Mouse (Mus musculus) intestine, postnatal 0 days (tissue): ENCODE measurements around the gene Efcab2. TPM values are rescaled to one million over a fixed set of nuclear protein-coding genes. Genes with fewer than 3 reads are reported as not detected.

Experiments
- ATAC-seq: fragments of 200-750 bp; cut with Nextera tagmentation; 2 replicates; pipeline ENCODE4 v1.8.0; 2017; ENCODE audit warnings: mild to moderate bottlenecking, moderate TSS enrichment, moderate library complexity
- H3K27ac ChIP-seq: fragments of 300-500 bp; sonication (generic); 2 replicates; pipeline ENCODE4 v1.5.1; 2014; ENCODE audit warnings: mild to moderate bottlenecking, low read depth, low read length, moderate library complexity
- H3K27me3 ChIP-seq: fragments of 300-500 bp; sonication (generic); replicated peaks from 2 replicates; pipeline ENCODE4 v1.6.1; 2014; ENCODE audit warnings: low read length, mixed read lengths; ENCODE audit not compliant: control insufficient read depth, insufficient read depth
- H3K36me3 ChIP-seq: fragments of 300-500 bp; sonication (generic); 2 replicates; pipeline ENCODE4 v1.6.1; 2014; ENCODE audit warnings: mild to moderate bottlenecking, moderate library complexity; ENCODE audit not compliant: control insufficient read depth, insufficient read depth
- H3K4me1 ChIP-seq: fragments of 300-500 bp; sonication (generic); replicated peaks from 2 replicates; pipeline ENCODE4 v1.6.1; 2014; ENCODE audit warnings: antibody characterized with exemption, low read length, mixed read lengths; ENCODE audit not compliant: control insufficient read depth, insufficient read depth
- H3K4me2 ChIP-seq: fragments of 300-500 bp; sonication (generic); replicated peaks from 2 replicates; pipeline ENCODE4 v1.6.1; 2014; ENCODE audit warnings: low read depth, mild to moderate bottlenecking, moderate library complexity
- H3K4me3 ChIP-seq: fragments of 300-500 bp; sonication (generic); 2 replicates; pipeline ENCODE4 v1.5.1; 2014; ENCODE audit warnings: low read depth, low read length
- H3K9ac ChIP-seq: fragments of 300-500 bp; sonication (generic); 2 replicates; pipeline ENCODE4 v1.6.1; 2014; ENCODE audit warnings: mild to moderate bottlenecking, low read depth, low read length
- H3K9me3 ChIP-seq: fragments of 300-500 bp; sonication (generic); 2 replicates; pipeline ENCODE4 v1.6.1; 2016; ENCODE audit warnings: mixed run types; ENCODE audit not compliant: control insufficient read depth
- CTCF ChIP-seq: sonication (generic); IDR thresholded peaks from 2 replicates; pipeline ENCODE4 v1.5.1; 2016; ENCODE audit warnings: low read depth, mild to moderate bottlenecking, control low read depth, antibody characterized with exemption, moderate library complexity
- WGBS: fragments of 180-500 bp; shearing (Covaris S2); extraction: QIAGEN DNeasy Blood & Tissue Kit; methylation state at CpG from one replicate; pipeline ENCODE4 v1.1.7; 2014; 5-methylcytosine and 5-hydroxymethylcytosine counted together
- polyA plus RNA-seq: library from polyadenylated mRNA; unstranded; fragments of >200 nt; fragmentation: Nextera tagmentation; extraction: Ambion mirVana; gene quantifications from 2 replicates; pipeline ENCODE4 v1.2.1, GENCODE M21; 2015

The Efcab2 gene
- 7.9 and 8.1 TPM in 2 replicates for polyA plus RNA-seq

DNA sequence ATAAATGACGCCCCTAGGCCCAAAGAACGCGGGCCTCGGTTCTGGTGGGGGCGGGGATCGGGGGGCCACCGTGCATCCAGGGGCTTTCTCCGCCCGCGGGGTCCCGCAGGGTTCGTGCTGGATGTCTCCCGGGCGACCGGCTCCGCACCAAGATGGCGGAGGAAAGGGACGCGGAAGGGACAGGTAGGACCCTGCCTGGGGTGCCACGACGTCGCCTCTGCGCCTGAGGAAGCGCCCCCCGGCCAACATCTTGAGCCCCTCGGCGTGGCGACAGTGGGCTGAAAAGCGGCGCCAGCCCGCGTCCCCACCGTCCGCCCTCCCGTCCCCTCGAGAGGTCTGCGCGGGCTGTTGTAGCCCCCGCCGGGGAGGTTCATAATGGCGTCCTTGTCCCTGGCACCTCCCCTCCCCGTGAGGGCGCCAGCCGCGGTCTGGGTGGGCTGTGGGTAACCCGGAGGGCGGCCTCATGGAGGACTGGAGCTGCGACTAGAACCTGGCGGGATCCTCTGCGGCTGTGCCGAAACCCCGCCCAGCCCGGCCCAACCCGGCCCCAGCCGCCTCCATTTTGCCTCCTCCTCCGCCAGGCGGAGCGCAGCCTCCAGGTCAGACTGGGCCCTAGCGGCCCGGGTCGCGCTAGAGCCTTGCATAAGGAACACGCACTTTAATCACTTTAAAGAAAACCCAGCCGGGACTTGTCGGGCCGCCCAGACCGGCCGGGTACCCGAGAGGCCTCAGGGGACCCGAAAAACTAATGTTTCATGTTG lies at the start of gene Efcab2:
Efcab2 (plus strand) TSS at position 135 of the 761 bp plus-strand sequence.
- TF ChIP-seq CTCF, result peak; percentile 75

GRCm38 (mm10) chr1:178357776-178358710 lies 47.8 kb upstream of the Efcab2 start:
- Histone ChIP-seq H3K27me3 (no peaks in the 10 kb centered on the region), H3K36me3 (no peaks in the 10 kb centered on the region), H3K4me3 (no peak overlapping the region), H3K27ac (no peak overlapping the region), H3K4me2 (no peak overlapping the region), H3K9ac (no peak overlapping the region), H3K9me3 (no peaks in the 10 kb centered on the region), H3K4me1 (no peaks in the 10 kb centered on the region)
- WGBS, result 74% methylated on average over 12 of the region's 12 CpGs
- no peak for ATAC-seq
- TF ChIP-seq CTCF, result no peak

More for the DNA sequence above, at the start of gene Efcab2:
- Histone ChIP-seq H3K27ac (peak within 1 kb of the TSS; percentile 100), H3K36me3 (no peaks in the 10 kb centered on the region), H3K4me1 (no peaks in the 10 kb centered on the region), H3K27me3 (no peaks in the 10 kb centered on the region), H3K4me3 (peak within 1 kb of the TSS; percentile 73), H3K4me2 (peak within 1 kb of the TSS; percentile 79), H3K9me3 (no peaks in the 10 kb centered on the region), H3K9ac (peak within 1 kb of the TSS; percentile 99)
- WGBS, result under 1% methylated on average over 68 of the region's 70 CpGs
- ATAC-seq, result peak; percentile 95

GRCm38 (mm10) chr1:178360264-178360663 lies 45.6 kb upstream of the Efcab2 start:
- no peak for ATAC-seq
- H3K36me3 ChIP-seq, result no peaks in the 10 kb centered on the region
- H3K9me3 ChIP-seq, result no peaks in the 10 kb centered on the region
- no peak overlapping the region for H3K9ac ChIP-seq
- no peaks in the 10 kb centered on the region for H3K4me1 ChIP-seq
- TF ChIP-seq CTCF, result no peak
- H3K27ac ChIP-seq, result no peak overlapping the region
- no peaks in the 10 kb centered on the region for H3K27me3 ChIP-seq
- 83% methylated on average over 11 of the region's 11 CpGs for WGBS
- H3K4me2 ChIP-seq, result no peak overlapping the region
- no peak overlapping the region for H3K4me3 ChIP-seq

DNA sequence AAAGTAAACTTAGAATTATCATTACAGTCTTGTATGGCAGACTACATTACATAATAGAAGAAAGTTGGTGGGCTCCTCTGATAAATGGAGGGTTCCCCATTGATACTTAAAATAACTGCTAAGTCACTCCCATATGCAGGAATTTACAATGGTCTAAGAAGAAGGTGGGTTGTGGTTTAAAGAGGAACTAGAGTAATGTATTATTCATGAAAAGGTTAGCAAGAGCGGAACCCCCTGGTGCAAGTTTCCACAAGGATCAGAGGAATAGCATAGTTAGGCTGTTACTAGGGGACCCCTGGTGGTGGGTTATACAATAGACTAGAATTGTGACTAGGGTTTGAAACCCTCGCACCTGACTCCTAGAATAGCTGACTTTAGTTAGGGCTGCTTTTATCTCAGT lies 45.2 kb upstream of the Efcab2 start:
- Histone ChIP-seq H3K4me3 (no peak overlapping the region), H3K9me3 (no peaks in the 10 kb centered on the region), H3K36me3 (no peaks in the 10 kb centered on the region), H3K9ac (no peak overlapping the region), H3K27ac (no peak overlapping the region), H3K4me2 (no peak overlapping the region), H3K27me3 (no peaks in the 10 kb centered on the region), H3K4me1 (no peaks in the 10 kb centered on the region)
- ATAC-seq, result no peak
- TF ChIP-seq CTCF, result peak; percentile 25; the same call in 1 of the 2 replicates
- WGBS, result 91% methylated on average over 2 of the region's 2 CpGs

DNA sequence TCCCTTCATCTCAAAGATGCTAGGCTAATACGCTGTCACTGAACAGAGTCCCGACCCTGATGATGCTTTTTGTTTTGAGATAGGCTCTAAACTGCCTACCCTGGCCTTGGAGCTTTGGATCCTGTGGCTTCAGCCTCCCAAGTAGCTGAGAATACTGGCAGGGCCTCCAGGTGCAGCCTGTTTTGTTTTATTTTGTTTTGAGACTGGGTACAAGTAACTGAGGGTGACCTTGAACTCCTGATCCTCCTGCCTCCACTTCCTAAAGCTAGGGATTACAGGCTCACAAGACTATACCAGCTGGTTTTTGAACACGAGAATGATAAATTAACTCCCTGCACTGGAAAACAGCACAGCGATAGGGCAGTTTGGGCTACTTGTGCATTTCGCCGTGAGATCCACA lies 40.7 kb upstream of the Efcab2 start:
- Histone ChIP-seq H3K4me3 (no peak overlapping the region), H3K27me3 (no peaks in the 10 kb centered on the region), H3K36me3 (no peaks in the 10 kb centered on the region), H3K27ac (no peak overlapping the region), H3K4me1 (peaks cover 4% of the 10 kb centered on the region; the same call in 1 of the 2 replicates), H3K9ac (no peak overlapping the region), H3K4me2 (no peak overlapping the region), H3K9me3 (no peaks in the 10 kb centered on the region)
- TF ChIP-seq CTCF, result no peak
- 87% methylated on average over 6 of the region's 6 CpGs for WGBS
- ATAC-seq, result no peak

GRCm38 (mm10) chr1:178368121-178368520 lies 37.8 kb upstream of the Efcab2 start:
- Histone ChIP-seq H3K4me2 (no peak overlapping the region; the same call in 1 of the 2 replicates), H3K27ac (no peak overlapping the region), H3K27me3 (no peaks in the 10 kb centered on the region), H3K4me3 (no peak overlapping the region), H3K4me1 (peaks cover 4% of the 10 kb centered on the region; the same call in 1 of the 2 replicates), H3K9ac (no peak overlapping the region), H3K36me3 (no peaks in the 10 kb centered on the region), H3K9me3 (no peaks in the 10 kb centered on the region)
- no peak for TF ChIP-seq CTCF
- WGBS, result 74% methylated on average over 6 of the region's 6 CpGs
- ATAC-seq, result no peak
